Mouse (Mus musculus): ENCODE measurements around the gene 6030498E09Rik.
A peak's percentile ranks its signal among the peaks of the same experiment; 100 is the strongest.

The 6030498E09Rik gene

DNA sequence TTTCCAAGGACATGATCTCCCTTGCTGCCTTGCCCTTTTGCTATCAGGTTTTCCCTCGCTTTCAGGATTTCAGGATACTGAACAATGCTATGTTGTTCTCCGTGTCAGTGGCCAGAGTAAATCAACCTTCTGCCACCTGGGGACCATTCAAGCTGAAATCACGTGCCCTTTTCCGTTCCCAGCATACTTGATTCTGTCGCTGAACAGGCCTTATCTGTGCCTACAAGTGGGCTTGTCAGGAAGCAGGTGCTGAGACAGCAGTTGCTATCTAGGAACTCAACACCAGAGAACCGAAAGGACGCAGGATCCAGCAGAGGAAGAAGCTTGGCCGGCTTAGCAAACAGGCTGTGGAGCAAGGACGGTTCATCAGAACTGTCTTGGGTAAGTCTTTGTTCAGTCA, at the start of gene 6030498E09Rik:
TSS of gene 6030498E09Rik (plus strand) at position 194 of the 400 bp plus-strand sequence.
- no peak for DNase-seq (ENCODE audit: low spot score)

DNA sequence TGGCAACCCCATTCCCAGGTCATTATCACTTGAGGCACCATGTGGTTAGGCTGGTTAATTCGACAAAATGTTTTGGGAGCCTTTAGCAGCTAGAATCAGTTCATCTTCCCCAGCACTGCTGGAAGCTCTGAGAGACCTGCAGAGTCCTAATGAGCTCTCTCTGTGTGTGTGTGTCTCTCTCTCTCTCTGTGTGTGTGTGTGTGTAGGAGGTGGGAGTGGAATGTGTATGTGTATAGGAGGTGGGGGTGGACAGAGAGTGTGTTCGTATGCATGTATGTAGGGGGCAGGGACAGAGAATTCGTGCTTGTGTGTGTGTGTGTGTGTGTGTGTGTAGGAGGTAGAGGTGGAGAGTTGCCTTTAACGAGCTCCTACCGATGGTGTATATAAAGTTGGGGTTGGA, 42.4 kb upstream of the 6030498E09Rik start:
- no peak for DNase-seq (ENCODE audit: low spot score)

DNA sequence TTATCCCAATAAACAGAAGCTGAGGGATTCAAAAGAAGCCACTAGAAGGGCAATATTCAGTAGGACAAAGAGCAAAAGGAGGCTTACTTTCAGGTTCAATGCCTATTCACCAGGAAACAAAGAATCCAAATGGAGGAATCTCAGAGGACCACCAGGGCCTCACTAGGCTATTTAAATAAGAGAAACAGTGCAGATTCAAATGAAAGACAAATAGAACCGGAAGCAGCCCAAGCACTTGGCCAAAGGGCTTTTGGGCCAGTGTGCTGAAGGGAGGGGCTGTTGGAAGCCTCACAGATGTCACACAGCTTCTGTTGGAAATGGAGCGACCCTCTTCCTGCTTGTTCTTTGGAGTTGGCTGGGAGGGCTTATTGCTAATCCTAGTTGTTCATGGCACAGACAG, 41.8 kb upstream of the 6030498E09Rik start:
- no peak for DNase-seq (ENCODE audit: low spot score)

DNA sequence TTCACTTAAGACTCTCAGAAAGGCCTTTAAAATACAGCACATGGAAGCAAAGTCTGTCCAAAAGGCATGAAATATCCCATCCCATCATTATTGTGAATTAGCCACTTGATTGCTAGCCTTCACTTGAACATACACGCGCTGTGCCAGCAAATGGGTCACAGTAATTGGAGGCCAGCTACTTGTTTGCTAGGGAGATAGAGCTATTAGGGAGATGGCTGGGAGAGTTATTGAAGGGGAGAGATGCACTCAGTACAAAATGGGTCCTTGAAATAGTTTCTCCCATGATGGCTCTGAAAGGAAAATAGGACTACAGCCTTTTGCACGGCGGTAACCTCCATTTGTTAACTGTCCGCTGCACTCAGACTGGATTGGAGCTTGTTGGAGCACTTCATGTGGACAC, 38.8 kb upstream of the 6030498E09Rik start:
- DNase-seq (ENCODE audit: low spot score), result no peak

DNA sequence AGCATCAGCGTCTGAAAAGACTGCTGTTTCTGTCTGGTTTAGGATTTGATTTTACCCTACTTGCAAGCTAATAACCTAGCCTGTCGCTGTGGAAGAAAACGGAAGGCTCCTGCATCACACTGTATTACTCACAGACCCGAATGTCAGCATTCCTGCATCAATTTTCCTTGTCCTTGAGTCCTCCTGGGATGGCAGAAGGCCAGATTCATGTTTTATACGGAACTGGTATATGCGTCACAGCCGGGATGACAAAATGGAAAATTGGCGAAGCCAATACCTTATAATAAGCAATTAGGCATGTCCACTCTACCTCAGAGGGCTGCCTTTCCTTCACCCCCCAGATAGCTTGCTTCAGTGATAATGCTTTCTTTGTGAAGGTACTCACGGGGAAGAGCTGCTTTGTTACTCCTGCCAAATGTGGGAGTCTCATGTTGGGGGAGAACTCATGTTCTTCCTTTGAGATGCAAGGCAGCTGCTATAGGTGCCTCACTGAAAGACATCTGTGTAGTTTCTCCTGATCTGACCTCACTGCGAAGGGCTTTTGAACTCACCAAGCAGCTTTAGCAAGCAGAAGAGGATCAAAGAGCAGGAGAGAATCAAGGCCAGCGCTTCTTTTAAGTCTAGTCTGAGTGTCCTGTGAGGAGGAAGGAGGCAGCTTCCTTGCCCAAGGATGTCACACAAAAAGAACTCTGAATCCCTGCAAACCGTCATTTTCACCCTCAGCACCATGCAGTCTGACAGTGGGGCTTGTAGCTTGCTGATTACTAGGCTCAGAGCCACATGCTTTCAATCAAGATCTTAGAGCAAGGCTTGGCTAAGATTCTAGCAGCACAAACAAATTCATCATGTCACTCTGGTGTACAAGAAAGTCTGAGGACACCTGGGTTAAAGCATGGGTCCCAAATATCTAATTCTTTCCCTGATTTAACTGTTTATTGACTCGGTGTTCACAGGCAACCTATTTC, 37.3 kb upstream of the 6030498E09Rik start:
- peak; percentile 4 for DNase-seq (ENCODE audit: low spot score)

DNA sequence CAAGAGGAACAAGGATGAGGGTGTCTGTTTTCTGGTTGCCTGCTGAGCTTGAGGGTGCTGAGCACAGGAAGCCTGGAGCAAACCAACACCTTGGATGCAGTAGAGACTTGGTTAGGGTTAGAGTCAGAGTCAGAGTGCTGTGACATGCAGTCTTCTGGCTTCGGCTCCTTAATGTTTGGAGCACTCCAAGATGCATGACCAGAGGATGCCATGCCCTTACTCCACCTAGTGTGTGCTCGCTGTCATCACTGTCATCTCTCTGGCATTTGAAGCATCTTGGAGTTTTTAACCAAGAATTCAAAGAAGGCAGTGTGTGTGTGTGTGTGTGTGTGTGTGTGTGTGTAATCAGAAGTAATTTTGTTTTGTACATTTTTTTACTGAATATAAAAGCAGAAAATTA, 1.0 kb upstream of the 6030498E09Rik start:
- DNase-seq (ENCODE audit: low spot score), result no peak

DNA sequence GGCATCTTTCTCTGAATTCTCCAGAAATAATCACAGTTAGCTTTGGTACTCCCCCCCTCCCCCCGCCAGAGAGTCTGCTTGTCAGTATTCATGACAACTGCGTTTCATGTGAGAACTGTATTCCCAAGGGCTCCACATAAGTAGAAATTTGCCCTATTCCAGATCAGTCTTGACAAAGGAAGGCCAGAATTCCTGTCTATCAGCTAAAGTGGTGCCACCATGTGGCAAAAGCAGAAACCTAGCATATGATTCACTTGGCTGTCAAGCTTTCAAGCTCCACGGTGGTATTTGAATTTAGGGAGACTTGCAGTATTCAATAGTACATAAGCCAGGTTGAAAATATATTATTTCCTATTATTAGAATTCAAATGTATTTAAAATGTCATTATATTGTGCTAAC, 585 bp upstream of the 6030498E09Rik start:
- no peak for DNase-seq (ENCODE audit: low spot score)

DNA sequence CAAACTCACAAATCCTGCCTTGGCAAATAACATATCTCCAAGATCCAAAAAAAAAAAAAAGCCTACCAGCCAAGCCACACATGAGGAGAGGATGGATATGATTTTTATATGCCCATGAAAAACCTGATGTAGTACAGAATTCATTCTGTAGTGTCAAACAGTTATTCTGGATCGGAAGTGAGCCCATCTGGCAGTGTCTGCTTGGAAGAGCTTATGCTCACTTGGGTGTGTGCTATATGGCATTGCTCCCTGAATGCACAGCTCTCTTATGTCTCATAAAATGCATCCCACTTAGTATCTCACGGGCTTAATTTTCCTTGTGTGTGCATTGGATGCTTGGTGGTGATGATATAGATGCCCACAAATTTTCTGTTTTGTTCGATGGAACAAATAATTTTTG, 21.9 kb downstream of the 6030498E09Rik start:
- no peak for DNase-seq (ENCODE audit: low spot score)

DNA sequence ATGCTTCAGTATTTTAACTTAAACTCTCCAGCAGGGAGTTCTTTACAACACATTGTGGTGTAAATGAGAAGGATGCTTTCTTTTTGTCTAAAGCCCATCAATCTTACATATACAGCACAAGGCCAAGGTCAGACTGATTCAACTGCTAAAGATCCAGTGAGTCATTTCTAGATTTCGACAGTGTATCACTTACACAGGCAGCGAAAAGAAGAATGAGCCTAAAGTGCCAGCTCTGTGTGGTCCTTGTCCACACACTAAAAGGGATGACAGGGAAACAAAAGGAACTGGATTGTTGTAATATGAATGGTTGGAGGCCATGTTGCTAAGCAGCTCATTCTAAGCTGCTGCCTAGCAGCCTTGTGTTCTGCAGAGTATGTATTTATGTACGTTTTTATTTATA, 41.5 kb downstream of the 6030498E09Rik start:
- DNase-seq (ENCODE audit: low spot score), result no peak

DNA sequence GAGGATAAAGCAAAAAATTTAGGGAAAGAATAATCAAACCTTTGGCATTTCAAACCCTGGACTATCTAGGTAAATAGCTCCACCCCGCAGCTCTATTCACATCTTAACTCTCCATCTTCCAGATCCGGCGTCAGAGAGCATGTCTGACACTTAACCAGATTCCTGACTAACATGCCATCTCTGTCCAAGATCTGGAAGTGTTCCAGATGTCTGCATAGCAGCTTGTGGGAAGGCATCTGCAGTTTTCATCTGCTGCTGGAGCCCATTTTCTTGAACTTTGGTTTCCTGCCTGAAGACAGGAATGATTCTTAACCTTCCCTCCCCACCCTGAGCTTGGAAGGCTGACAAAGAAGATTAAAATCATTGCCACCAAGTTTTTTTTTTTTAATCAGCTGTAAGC, 44.4 kb downstream of the 6030498E09Rik start:
- no peak for DNase-seq (ENCODE audit: low spot score)

DNA sequence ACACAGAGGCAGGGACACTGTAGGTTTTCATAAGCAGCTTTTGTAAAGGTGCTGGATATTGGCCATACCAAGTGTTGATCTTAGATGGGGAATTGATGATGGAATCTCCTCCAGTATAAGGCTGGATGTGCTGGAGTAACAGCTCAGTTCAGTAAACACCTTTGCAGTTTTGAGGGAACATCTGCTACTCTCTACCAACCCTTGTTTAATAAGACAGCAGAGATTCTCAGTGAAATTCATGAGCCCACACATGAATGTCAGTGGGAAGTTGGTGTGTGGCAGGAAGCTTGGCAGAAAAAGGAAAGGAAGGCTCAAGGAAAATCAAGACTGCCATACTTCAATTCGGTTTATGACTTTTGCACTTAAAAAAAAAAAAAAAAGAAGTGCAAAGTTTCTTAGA, 186.1 kb downstream of the 6030498E09Rik start:
- no peak for DNase-seq (ENCODE audit: low spot score)

DNA sequence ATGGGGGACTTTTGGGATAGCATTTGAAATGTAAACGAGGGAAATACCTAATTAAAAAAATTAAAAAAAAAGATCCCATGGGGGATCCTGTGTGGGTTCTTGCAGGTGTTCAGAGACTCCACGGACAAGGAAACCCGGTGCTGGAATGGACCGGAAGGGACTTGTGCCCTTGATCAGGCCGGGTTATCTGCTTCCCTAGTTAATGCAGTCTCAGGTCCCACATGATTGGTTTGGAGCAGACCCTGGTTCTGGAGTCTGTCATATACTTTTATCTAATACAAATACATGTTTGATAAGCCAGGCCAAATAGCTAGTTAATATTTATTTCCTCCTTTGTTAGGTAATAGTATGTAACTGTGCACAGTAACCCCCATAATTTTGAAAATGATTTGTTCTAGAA, 223.8 kb downstream of the 6030498E09Rik start:
- DNase-seq (ENCODE audit: low spot score), result no peak
